Mouse (Mus musculus): ENCODE results near the gene Gm11168.
"Not testable (repeated sequence)": the region's sequence is repeated elsewhere in the genome, so short reads cannot be mapped to it uniquely, and the experiment has no call there.

The Gm11168 gene

DNA sequence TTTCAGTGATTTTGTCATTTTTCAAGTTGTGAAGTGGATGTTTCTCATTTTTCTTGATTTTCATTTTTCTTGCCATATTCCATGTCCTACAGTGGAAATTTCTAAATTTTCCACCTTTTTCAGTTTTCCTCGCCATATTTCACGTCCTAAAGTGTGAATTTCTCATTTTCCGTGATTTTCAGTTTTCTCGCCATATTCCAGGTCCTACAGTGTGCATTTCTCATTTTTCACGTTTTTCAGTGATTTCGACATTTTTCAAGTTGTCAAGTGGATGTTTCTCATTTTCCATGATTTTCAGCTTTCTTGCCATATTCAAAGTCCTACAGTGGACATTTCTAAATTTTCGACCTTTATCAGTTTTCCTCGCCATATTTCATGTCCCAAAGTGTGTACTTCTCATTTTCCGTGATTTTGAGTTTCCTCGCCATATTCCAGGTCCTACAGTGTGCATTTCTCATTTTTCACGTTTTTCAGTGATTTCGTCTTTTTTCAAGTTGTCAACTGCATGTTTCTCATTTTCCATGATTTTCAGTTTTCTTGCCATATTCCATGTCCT is 21.8 kb downstream of the Gm11168 start, which contains the start of gene Gm10717:
TSS of gene Gm10717 (plus strand) at position 506 of the 556 bp plus-strand sequence.
- POLR2A ChIA-PET, CTCF ChIA-PET: not testable (repeated sequence)

DNA sequence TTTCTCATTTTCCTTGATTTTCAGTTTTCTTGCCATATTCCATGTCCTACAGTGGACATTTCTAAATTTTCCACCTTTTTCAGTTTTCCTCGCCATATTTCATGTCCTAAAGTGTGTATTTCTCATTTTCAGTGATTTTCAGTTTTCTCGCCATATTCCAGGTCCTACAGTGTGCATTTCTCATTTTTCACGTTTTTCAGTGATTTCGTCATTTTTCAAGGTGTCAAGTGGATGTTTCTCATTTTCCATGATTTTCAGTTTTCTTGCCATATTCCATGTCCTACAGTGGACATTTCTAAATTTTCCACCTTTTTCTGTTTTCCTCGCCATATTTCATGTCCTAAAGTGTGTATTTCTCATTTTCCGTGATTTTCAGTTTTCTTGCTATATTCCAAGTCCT is 22.5 kb downstream of the Gm11168 start:
- CTCF ChIA-PET, POLR2A ChIA-PET: not testable (repeated sequence)

DNA sequence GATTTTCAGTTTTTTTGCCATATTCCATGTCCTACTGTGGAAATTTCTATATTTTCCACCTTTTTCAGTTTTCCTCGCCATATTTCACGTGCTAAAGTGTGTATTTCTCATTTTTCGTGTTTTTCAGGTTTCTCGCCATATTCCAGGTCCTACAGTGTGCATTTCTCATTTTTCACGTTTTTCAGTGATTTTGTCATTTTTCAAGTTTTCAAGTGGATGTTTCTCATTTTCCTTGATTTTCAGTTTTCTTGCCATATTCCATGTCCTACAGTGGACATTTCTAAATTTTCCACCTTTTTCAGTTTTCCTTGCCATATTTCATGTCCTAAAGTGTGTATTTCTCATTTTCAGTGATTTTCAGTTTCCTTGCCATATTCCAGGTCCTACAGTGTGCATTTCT is 23.0 kb downstream of the Gm11168 start:
- CTCF ChIA-PET, POLR2A ChIA-PET: not testable (repeated sequence)

DNA sequence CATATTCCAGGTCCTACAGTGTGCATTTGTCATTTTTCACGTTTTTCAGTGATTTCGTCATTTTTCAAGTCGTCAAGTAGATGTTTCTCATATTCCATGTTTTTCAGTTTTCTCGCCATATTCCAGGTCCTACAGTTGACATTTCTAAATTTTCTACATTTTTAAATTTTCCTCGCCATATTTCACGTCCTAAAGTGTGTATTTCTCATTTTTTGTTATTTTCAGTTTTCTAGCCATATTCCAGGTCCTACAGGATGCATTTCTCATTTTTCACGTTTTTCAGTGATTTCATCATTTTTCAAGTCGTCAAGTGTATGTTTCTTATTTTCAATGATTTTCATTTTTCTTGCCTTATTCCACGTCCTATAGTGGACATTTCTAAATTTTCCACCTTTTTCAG is 23.6 kb downstream of the Gm11168 start:
- POLR2A ChIA-PET, CTCF ChIA-PET: not testable (repeated sequence)

DNA sequence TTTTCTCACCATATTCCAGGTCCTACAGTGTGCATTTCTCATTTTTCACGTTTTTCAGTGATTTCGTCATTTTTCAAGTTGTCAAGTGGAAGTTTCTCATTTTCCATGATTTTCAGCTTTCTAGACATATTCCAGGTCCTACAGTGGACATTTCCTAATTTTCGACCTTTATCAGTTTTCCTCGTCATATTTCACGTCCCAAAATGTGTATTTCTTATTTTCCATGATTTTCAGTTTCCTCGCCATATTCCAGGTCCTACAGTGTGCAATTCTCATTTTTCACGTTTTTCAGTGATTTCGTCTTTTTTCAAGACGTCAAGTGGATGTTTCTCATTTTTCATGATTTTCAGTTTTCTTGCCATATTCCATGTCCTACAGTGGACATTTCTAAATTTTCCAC is 24.1 kb downstream of the Gm11168 start:
- POLR2A ChIA-PET, CTCF ChIA-PET: not testable (repeated sequence)

DNA sequence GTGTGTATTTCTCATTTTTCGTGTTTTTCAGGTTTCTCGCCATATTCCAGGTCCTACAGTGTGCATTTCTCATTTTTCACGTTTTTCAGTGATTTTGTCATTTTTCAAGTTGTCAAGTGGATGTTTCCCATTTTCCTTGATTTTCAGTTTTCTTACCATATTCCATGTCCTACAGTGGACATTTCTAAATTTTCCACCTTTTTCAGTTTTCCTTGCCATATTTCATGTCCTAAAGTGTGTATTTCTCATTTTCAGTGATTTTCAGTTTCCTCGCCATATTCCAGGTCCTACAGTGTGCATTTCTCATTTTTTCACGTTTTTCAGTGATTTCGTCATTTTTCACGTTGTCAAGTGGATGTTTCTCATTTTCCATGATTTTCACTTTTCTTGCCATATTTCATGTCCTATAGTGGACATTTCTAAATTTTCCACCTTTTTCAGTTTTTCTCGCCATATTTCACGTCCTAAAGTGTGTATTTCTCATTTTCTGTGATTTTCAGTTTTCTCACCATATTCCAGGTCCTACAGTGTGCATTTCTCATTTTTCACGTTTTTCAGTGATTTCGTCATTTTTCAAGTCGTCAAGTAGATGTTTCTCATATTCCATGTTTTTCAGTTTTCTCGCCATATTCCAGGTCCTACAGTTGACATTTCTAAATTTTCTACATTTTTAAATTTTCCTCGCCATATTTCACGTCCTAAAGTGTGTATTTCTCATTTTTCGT is 26.3 kb downstream of the Gm11168 start:
- POLR2A ChIA-PET, CTCF ChIA-PET: not testable (repeated sequence)

DNA sequence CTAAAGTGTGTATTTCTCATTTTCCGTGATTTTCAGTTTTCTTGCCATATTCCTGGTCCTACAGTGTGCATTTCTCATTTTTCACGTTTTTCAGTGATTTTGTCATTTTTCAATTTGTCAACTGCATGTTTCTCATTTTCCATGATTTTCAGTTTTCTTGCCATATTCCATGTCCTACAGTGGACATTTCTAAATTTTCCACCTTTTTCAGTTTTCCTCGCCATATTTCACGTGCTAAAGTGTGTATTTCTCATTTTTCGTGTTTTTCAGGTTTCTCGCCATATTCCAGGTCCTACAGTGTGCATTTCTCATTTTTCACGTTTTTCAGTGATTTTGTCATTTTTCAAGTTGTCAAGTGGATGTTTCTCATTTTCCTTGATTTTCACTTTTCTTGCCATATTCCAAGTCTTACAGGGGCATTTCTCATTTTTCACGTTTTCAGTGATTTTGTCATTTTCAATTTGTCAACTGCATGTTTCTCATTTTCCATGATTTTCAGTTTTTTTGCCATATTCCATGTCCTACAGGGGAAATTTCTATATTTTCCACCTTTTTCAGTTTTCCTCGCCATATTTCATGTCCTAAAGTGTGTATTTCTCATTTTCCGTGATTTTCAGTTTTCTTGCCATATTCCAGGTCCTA is 27.7 kb downstream of the Gm11168 start:
- CTCF ChIA-PET, POLR2A ChIA-PET: not testable (repeated sequence)

DNA sequence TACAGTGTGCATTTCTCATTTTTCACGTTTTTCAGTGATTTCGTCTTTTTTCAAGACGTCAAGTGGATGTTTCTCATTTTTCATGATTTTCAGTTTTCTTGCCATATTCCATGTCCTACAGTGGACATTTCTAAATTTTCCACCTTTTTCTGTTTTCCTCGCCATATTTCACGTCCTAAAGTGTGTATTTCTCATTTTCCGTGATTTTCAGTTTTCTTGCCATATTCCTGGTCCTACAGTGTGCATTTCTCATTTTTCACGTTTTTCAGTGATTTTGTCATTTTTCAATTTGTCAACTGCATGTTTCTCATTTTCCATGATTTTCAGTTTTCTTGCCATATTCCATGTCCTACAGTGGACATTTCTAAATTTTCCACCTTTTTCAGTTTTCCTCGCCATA is 31.2 kb downstream of the Gm11168 start, which contains the start of gene Gm17535:
TSS of gene Gm17535 (plus strand) at position 301 of the 400 bp plus-strand sequence.
- CTCF ChIA-PET, POLR2A ChIA-PET: not testable (repeated sequence)

DNA sequence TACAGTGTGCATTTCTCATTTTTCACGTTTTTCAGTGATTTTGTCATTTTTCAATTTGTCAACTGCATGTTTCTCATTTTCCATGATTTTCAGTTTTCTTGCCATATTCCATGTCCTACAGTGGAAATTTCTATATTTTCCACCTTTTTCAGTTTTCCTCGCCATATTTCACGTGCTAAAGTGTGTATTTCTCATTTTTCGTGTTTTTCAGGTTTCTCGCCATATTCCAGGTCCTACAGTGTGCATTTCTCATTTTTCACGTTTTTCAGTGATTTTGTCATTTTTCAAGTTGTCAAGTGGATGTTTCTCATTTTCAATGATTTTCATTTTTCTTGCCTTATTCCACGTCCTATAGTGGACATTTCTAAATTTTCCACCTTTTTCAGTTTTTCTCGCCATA is 33.4 kb downstream of the Gm11168 start, which contains the start of gene Gm10715:
TSS of gene Gm10715 (plus strand) at position 301 of the 400 bp plus-strand sequence.
- POLR2A ChIA-PET, CTCF ChIA-PET: not testable (repeated sequence)

DNA sequence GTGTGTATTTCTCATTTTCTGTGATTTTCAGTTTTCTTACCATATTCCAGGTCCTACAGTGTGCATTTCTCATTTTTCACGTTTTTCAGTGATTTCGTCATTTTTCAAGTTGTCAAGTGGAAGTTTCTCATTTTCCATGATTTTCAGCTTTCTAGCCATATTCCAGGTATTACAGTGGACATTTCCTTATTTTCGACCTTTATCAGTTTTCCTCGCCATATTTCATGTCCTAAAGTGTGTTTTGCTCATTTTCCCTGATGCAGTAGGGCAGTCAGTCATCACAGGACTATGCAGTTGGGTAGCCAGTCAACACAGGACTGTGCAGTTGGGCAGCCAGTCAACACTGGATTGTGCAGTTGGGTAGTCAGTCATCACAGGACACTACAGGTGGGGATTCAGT is 35.0 kb downstream of the Gm11168 start:
- POLR2A ChIA-PET, CTCF ChIA-PET: not testable (repeated sequence)

Measured in embryonic stem cell, embryonic (primary cell).